Mouse (Mus musculus): Measurements from ENCODE around the gene Mmp23. TPM values are rescaled to one million over a fixed set of nuclear protein-coding genes. Genes with fewer than 3 reads are reported as not detected.
"Not testable (repeated sequence)": the region's sequence is repeated elsewhere in the genome, so short reads cannot be mapped to it uniquely, and the experiment has no call there.

Gene Mmp23
- total RNA-seq, 1 experiment from 2014 or later, result 3.7 TPM

- peak; percentile 53 for DNase-seq
Observed at GRCm38 (mm10) chr4:155654456-155655298, 1.5 kb upstream of the Mmp23 start.

GRCm38 (mm10) chr4:155654183-155654455 lies 935 bp upstream of the Mmp23 start:
- no peak for DNase-seq

DNA sequence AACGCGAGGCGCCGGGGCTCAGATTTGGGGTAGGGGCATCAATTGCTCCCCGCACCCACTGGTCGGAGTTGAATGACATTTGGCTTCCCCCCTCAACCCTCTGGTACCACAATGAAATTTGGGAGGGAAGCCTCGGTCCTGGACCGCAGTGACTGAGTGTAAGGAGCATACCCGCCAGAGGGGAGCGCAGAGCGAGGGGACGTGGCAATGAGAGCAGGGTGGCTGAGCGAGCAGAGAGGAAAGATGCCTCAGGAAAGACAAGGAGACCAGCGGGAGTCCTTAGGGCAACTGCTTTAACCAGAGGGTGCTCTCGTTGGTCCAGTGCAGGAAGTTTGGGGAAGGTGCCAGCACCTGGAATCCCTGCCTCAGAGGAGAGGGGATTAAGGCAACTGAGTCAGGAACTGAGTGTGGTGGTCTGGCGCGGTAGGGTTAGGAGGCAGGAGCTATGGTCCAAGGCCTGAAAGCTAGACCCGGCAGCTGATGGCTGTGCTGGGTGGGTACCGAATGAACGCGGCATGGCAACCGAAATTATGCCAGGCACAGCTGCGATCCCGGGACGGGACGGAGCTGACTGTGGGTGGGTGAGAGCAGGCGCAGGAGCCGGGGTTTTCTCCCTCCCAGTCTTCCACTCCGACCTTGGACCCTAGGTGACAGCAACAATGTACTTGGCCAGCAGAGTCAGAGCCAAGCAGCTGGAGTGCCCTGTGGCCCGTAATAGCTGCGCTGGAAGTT lies 433 bp upstream of the Mmp23 start:
- no peak for DNase-seq

- no peak for DNase-seq
Observed at GRCm38 (mm10) chr4:155652283-155653085, 700 bp downstream of the Mmp23 start.

DNA sequence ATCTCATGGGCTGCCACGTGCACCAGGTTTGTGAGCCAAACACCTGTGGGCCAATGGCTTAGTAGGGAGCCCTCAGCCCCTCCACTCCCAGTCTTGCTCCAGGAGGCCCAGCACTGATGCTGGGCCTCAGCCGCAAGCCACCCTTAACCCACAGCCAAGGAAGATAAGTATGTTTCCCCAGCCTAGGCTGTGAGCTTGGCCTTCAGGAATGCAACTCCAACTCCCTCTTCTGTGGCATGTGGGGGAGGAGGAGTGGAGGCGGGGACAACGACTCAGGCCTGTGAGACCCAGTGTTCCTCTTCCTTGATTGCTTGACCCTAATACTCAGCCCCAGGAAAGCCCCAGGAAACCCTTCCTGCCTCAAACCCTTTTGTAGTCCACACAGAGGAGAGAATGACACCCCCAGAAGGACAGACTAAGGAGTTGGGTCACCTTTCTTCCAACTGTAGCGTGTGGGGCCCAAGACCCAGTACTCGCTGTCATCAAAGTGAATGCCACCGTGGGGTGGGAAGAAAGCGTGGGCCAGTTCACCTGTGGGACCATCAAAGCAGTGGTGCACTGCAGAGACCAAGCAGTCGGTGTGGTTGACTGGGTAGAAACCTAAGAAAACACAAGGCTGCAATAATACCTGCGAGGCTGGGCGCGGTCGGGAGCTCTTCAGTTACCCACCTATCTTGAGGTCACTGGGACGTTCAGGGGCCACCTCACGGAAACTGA lies 1.5 kb downstream of the Mmp23 start:
- DNase-seq, result no peak

DNA sequence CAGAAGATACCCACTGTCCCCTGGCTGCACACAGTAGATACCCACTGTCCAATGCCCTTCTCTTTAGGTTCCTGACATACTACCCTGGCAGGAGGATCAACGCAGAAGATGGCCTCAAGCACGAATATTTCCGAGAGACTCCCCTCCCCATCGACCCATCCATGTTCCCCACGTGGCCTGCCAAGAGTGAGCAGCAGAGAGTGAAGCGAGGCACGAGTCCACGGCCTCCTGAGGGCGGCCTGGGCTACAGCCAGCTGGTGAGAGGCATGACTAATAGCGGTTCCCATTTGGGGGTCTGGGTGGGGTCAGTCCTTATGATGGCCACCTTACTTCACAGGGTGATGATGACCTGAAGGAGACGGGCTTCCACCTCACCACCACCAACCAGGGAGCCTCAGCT lies 3.8 kb downstream of the Mmp23 start:
- DNase-seq, result no peak

GRCm38 (mm10) chr4:155645721-155646120 lies 7.5 kb downstream of the Mmp23 start:
- DNase-seq, result no peak

- not testable (repeated sequence) for DNase-seq
Observed at GRCm38 (mm10) chr4:155645308-155645707, 7.9 kb downstream of the Mmp23 start, which contains the start of gene Gm10563. TSS of gene Gm10563 (minus strand) at chr4:155645408.

- DNase-seq, result no peak
Observed at GRCm38 (mm10) chr4:155643531-155643930, 9.7 kb downstream of the Mmp23 start.

- DNase-seq, result no peak
Observed at GRCm38 (mm10) chr4:155635766-155636499, 17.3 kb downstream of the Mmp23 start.

DNA sequence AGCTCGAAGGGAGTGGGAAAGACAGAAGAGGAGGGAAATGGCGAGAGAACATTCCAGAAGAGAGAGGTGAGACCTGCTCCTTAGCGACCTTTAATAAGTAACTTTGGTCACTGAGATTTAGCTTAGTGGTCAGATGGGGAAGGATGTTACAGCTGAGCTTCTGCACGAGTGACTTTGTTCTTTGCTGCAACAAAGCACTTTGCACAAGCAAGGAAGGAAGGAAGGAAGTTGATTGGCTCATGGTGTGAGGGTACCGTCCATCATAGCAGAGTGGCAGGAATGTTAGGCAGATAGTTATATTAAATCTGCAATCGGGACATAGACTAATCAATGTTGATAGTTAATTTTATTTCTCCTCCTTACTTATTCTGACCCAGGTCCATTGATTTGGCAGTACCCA lies 22.9 kb downstream of the Mmp23 start:
- no peak for DNase-seq

- peak; percentile 93 for DNase-seq
Observed at GRCm38 (mm10) chr4:155624338-155625291, 28.6 kb downstream of the Mmp23 start, which contains the start of gene Cdk11b. TSS of gene Cdk11b (plus strand) at chr4:155624854.

DNA sequence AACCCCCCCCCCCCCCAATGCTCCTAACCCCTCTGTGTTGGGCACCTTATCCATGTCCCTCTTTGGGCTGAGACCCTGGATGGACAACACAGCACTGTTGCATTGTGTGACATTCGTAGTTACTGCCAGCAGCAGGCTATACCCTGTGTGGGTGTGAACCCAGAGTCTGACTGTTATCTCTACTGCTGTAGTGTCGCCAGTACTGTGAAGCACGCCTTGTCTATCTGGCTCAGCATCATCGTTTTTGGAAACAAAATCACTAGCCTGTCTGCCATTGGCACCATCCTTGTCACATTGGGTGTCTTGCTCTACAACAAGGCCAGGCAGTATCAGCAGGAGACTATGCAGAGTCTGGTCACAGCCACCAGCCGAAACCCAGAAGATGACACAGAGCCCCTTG lies 34.9 kb downstream of the Mmp23 start:
- no peak for DNase-seq

DNA sequence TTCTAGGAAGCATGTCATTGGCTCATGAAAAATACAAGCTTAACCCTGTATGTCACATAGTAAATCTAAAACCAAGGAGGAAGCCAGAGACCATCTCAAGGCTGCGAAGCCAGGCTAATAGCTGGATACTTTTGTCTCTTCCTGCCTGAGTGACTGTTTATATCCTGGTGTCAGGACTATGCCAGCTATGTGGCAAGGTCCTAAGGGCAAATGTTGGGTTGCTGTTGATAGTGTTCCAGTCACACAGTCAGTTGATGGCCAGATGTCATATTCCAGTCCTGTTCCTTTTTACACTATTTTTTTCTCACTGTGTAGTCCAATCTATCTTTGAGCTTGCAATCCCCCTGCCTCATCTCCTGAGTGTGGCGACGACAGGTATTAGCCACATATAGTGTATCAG lies 39.9 kb downstream of the Mmp23 start:
- DNase-seq, result no peak

DNA sequence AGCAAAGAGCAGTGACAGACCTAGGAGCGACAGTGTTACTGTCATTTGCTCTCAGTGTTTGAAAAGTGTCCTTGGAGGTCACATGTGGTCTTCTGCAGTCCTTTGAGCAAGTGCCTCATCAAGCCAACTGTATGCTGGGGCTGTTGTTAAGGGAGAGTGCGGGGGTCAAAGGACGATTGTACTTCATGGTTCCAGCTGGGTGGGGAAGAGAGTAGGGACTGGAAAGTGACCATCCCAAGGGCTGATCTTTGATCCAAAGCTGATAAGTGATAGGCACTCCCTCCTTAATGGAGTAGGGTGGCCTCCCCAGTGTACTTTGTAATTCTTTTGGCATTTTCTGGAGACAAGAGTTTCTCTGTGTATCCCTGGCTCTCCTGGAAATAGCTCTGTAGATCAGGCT lies 41.3 kb downstream of the Mmp23 start:
- DNase-seq, result no peak

DNA sequence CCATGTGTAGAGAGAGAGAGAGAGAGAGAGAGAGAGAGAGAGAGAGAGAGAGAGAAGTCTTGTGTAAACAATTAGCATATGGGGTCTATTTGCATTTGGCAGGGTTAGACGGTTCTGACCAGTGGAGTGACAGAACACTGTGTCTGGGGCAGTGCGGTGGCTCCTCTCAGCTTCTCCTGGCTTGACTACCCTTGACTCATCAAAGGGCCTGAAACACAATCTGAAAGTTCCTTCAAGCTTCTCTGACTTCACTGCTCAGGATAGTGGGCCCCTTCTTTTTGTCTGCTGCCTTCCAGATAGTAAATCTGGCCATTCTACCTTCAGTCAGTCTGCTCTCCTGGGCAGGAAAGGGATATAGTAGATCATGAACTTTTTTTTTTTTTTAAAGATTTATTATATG lies 46.4 kb downstream of the Mmp23 start:
- DNase-seq, result no peak

DNA sequence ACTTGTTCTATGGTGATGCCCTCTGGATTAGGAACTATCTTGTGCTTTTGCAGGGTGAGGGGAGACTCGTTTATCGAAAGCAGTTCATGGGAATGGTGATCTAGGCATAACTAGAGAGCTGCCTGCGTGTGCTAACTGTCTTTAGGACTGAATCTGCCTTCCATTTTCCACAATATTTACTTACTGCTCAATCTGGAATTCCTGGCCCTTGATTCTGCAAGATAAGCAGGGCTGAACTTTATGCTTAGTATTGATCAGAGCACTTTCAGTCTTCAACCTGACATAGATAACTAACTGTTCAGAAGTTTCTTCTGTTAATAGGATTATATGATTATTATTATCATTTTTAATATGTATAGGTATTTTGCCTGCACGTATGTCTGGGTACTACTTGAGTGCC lies 48.1 kb downstream of the Mmp23 start:
- DNase-seq, result no peak

GRCm38 (mm10) chr4:155603801-155604200 lies 49.4 kb downstream of the Mmp23 start:
- DNase-seq, result no peak

GRCm38 (mm10) chr4:155602753-155603152 lies 50.4 kb downstream of the Mmp23 start:
- no peak for DNase-seq

DNA sequence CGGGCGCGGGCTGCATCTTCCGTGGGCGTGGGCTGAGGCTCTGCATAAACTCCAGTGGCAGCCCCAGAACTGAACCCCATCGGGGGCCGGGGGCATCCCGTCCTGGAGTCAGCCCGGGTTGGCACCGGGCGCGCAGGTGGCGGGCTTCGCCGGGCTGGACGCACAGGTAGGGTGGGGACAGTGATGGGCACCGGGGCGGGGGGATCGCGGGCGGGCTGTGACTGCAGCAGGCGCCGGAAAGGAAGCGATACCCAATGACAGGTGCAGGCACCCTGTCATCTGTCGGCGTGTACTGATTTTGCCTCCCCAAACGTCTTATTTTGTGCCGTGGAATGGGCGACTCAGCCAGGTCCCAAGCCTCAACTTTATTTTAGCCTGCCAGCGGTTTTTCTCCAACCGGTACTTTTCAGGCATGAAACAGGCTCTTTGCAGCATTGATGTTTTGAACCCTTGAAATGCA lies 51.2 kb downstream of the Mmp23 start:
- DNase-seq, result no peak

Data from adrenal gland, postnatal 25 days (tissue).